Mouse (Mus musculus) urinary bladder, postnatal 4 days (tissue): ENCODE results near the gene Gm49776.
A peak's percentile ranks its signal among the peaks of the same experiment; 100 is the strongest.

Source experiments
- DNase-seq, 2 experiments: peaks; one replicate each; pipeline ENCODE4 v3.0.0; 2021 to 2022; ENCODE audit warnings: low spot score in 2 of 2

Gene Gm49776

DNA sequence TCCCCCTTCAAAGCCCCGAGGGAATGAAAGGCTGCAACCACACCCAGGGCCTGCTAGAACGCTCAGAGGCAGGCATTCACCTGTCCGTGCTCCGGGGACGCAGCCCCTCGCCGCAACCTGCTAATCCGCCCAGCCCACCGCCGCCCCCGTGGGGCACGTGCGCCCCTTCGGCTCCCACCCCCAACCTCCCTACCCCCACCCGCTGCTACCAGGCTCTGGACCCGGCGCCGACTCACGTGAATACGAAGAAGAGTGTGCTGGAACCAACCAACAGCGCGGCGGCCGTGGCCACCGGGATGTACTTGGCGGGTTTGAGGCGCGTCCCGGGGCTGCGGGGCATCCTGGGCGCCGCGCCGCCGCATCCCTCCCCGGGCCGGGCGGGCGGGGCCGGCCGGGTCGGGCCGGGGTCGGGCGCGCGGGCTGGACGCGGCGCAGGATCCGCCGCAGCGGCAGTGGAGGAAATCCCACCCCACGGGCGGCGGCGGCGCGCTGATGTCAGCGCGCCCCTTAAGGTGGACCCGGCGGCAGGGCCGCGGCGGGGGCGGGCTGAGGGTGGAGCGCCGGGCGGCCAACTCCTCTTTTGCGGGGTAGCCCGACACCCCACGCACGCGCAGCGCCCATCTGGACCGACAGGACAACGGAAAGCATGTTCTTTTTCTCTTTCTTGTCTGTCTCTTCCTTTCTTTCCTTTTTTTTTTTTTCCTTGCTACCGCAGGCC, 23.3 kb downstream of the Gm49776 start, which contains the start of gene Zdhhc8:
TSS of gene Zdhhc8 (minus strand) at position 466 of the 718 bp plus-strand sequence.
- DNase-seq: peak; percentile 76 to 78

DNA sequence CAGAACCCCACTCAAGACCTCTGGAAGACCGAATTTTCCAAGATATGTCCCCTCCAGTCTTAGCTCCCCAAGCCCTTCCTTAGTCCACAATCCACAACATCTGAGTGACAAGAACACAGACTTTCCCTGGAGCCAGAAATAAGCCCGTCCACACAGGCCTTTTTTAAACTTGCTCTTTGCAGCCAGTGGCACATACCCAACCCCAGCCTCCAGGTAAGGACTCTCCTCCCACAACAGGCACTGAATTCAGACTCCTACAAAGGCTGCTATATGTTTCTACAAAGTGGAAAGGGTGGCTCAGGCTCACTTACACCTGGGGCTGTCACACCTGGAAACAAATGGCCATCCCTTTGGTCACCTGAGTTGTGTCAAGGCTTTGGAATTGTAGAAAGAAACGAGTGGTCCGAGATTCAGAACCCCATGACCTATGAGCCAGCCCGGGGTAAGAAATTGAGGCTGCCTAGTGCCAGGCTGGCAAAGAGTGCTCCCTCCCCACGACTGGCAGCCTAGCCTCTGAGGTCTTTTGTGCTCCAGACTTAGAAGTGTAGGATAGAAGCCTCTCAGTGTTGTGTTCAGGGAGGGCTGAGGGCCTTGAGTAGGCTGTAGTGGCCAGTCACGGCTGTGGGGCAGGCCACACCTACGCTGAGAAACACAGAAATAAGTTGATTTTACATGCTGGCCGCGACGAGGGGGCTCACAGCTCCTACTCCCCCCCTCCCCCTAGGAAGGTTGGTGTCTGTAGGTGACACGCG, 24.0 kb downstream of the Gm49776 start:
- no peak for DNase-seq

DNA sequence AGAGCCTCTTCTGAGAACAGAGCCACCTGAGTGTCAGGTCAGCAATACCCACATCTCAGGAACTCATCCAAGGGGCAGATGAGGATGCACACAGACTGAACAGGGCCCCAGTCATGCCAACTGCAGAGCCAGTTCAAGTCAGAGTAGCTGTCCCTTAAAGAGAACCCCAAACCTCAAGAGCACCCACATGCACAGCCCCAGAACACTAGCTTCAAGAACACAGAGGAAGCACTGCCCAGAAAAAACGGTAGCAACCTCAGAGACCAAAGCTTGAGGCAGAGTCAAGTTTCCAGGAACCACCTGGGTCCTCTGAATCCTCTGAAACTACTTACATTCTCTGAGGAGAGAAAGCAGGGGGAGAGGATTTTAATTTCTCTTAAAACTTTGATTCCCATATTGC, 24.7 kb downstream of the Gm49776 start:
- DNase-seq: no peak

GRCm38 (mm10) chr16:18231451-18231850, 26.7 kb downstream of the Gm49776 start:
- DNase-seq: no peak

DNA sequence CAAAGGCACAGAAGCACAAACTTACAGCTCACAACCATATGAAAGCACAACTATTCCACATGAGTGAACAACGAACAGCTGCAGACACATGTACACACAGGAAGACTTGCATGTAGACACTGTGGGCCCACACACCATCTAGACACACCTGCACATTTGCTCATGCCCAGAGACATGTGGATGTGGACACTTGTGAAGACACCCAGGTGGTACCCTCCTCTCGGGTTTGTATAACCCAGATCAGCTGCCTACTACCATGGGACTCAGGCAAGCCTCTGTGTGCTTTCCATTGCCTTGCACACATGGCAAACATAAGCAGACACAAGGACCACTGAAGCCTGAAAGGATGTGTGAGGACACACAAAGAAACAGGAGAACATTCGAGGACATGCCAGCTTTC, 27.1 kb downstream of the Gm49776 start:
- no peak for DNase-seq

DNA sequence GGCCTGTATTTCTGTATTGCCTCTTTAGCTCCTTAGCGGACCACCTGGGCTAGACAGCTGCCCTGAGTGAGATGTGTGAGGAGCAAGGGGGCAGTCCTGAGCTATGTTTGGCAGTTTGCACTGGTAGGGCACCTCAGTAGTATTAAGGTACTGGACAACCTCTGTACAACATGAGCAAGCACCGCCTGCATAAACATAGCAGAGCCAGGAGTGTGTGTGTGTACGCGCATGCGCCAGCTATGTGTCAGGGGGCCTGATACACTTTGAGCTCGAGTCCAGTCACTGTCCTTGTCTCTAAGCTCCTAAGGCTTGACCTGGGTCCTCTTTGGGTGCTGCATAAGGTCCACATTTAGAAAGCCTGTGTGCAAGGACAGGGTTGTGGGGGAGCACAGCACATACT, 27.5 kb downstream of the Gm49776 start:
- DNase-seq: no peak

GRCm38 (mm10) chr16:18229622-18230021, 28.5 kb downstream of the Gm49776 start:
- DNase-seq: no peak

GRCm38 (mm10) chr16:18228856-18229255, 29.3 kb downstream of the Gm49776 start:
- no peak for DNase-seq

DNA sequence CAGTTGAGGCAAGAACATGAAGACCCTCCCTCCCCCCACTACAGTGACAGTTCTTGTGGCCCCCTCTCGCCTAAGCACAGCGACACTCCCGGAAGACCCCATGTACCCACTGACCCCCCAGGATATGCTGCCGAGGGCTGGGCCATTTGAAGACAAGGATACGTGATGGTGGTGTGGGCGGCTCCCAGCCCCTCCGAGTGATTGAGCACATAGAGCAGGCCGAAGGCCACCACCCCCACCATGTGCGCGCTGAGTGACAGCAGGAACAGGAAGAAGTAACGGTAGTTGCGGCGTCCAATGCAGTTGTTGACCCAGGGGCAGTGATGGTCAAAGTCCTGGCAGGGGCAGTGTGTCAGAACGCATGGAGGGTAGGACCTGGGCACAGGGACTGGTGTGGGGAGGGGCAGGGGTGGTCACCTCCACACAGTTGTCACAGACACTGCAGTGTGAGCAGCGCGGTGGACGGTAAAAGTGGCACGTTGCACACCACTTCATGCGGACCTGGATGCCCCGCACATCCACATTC, 30.2 kb downstream of the Gm49776 start:
- DNase-seq: no peak

DNA sequence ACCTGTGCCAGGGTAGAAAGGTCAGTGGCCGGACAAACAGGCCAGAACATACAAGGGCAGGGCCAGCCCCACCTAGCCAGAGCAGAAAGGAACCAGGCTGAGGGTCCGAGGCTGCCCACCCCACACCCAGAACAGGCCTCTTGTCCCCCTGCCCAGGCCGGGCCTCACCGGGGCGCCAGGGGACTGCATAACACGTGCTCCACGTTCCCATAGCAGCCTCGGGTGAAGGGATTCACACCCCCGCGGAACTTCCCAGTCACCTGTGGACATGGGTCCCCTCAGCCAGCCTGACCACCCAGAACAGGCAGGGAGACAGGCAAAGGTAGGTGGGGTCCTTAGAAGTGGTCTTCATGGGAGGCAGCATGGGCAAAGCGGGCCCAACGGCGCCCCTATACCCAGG, 30.9 kb downstream of the Gm49776 start:
- no peak for DNase-seq

- DNase-seq: no peak
These were observed 35.9 kb downstream of the Gm49776 start for GRCm38 (mm10) chr16:18222188-18222587.

- DNase-seq: no peak
These were observed 36.6 kb downstream of the Gm49776 start for GRCm38 (mm10) chr16:18221543-18221898.

GRCm38 (mm10) chr16:18220856-18221542, 37.1 kb downstream of the Gm49776 start:
- no peak for DNase-seq

DNA sequence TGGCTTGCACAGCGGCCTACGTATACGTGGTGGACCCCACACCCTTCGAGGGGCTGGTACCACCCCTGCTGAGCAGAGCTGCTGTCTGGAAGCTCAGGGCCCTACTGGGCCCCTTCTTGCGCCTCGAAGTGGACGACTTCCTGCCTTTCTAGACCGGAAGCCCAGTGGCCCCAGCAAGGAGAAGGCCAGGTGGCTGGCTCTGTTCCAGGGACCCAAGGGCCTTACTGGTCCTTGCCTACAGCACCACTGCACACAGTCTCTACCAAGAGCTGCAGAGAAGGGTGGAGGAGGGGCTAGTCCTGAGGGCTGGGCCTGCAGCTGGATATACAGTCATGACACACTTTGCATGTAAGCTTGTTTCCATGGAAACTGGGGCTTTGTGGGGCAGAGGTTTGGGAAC, 38.1 kb downstream of the Gm49776 start:
- DNase-seq: no peak

DNA sequence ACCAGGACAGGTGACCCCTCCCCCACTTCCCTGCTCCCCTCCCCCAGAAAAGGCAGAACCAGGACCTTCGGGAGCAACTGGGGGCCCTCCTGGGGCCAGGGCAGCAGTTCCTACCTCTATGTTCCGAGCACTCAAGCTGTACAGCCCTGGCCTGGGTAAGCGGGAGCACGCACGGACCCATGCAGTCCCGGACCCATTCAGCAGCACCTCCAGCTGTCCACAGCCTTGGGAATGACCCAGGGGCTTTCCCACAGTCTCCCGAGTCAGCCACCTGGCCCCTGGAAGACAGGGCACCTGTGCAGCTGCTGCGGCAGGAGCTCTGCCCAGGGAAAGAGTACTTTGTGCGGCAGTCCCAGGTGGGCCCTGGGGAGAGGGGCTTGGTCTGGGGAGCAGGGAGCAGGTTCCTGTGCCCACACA, 39.5 kb downstream of the Gm49776 start:
- DNase-seq: no peak

- no peak for DNase-seq
These were observed 40.5 kb downstream of the Gm49776 start, which contains the start of gene Ccdc188 for GRCm38 (mm10) chr16:18217579-18217978. Gene Ccdc188 (plus strand): TSS chr16:18217879.

DNA sequence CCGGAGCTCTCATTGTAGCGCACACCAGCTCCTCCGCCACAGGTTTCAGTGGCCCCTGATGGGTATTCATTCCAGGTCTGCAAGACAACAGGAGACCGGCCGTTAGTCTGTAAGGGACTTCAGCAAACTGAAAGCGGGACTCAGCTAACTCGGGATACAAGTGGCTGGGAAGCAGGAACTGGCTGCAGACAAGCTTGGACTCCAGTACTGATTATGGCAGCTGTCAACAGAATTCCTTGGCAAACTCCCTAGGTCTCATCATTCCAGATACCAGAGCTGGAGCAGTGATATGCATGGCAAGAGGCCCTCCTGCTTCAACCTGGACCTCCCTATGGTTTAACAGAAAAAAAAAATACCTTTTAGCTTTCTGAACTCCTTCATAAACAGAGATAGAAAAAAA, 43.3 kb downstream of the Gm49776 start:
- no peak for DNase-seq

DNA sequence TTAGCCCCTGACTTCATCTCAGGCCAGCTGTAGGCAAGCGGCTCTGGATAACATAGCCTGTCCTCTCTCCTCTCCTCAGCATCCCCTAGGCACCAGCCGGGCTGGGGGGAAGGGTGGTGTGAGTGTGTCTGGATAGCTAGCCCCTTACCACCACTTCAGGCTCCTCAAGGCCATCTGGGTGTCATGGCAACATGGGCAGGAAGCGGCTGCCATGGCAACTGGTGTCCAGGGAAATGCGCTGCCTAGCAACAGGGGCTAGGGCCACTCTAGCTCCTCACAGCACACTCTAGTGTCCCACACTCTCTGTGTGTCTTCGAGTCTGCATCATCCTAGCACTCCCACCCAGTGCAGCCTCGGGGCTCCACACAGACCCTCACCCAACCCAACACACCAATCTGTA, 44.4 kb downstream of the Gm49776 start:
- DNase-seq: no peak

GRCm38 (mm10) chr16:18211417-18212171, 46.5 kb downstream of the Gm49776 start:
- DNase-seq: peak; percentile 78 to 92

- peak in 1 of 2 experiments; percentile 80 for DNase-seq
These were observed 47.3 kb downstream of the Gm49776 start for GRCm38 (mm10) chr16:18210701-18211416.
